Mouse (Mus musculus) liver, embryonic 11.5 days (tissue): ENCODE measurements around the gene Ppp1r16b. TPM values are rescaled to one million over a fixed set of nuclear protein-coding genes. Genes with fewer than 3 reads are reported as not detected.

Experiments used
- ATAC-seq: fragments of 200-750 bp; cut with Nextera tagmentation; replicated peaks from 2 replicates; pipeline ENCODE4 v1.8.0; 2017; ENCODE audit warnings: moderate number of reproducible peaks, mild to moderate bottlenecking, moderate TSS enrichment, moderate library complexity; ENCODE audit not compliant: low FRiP score
- DNase-seq: peaks from one replicate; pipeline ENCODE4 v3.0.0-alpha.2; 2017; ENCODE audit warnings: low spot score
- H3K27ac ChIP-seq: fragments of 300-500 bp; sonication (generic); 2 replicates; pipeline ENCODE4 v1.5.1; 2014; ENCODE audit warnings: mild to moderate bottlenecking, low read depth, low read length, control low read depth
- H3K27me3 ChIP-seq: fragments of 300-500 bp; sonication (generic); replicated peaks from 2 replicates; pipeline ENCODE4 v1.6.1; 2014; ENCODE audit warnings: low read length, mixed read lengths; ENCODE audit not compliant: control insufficient read depth, insufficient read depth
- H3K36me3 ChIP-seq: fragments of 300-500 bp; sonication (generic); 2 replicates; pipeline ENCODE4 v1.6.1; 2014; ENCODE audit warnings: mild to moderate bottlenecking, low read length, moderate library complexity, mixed read lengths; ENCODE audit not compliant: control insufficient read depth, insufficient read depth
- H3K4me1 ChIP-seq: fragments of 300-500 bp; sonication (generic); replicated peaks from 2 replicates; pipeline ENCODE4 v1.6.1; 2014; ENCODE audit warnings: low read length, mixed read lengths; ENCODE audit not compliant: control insufficient read depth, insufficient read depth
- H3K4me2 ChIP-seq: fragments of 300-500 bp; sonication (generic); 2 replicates; pipeline ENCODE4 v1.6.1; 2014; ENCODE audit warnings: mild to moderate bottlenecking, control low read depth, moderate library complexity
- H3K4me3 ChIP-seq: fragments of 300-500 bp; sonication (generic); 2 replicates; pipeline ENCODE4 v1.5.1; 2014; ENCODE audit warnings: low read depth, low read length, control low read depth
- H3K9ac ChIP-seq: fragments of 300-500 bp; sonication (generic); 2 replicates; pipeline ENCODE4 v1.6.1; 2014; ENCODE audit warnings: low read depth, low read length, control low read depth
- H3K9me3 ChIP-seq: fragments of 300-500 bp; sonication (generic); 2 replicates; pipeline ENCODE4 v1.6.1; 2016; ENCODE audit warnings: low read length, inconsistent platforms, mixed read lengths; ENCODE audit not compliant: control insufficient read depth
- WGBS: fragments of 180-500 bp; shearing (Covaris S2); extraction: QIAGEN DNeasy Blood & Tissue Kit; methylation state at CpG from one replicate; pipeline ENCODE4 v1.1.7; 2014; 5-methylcytosine and 5-hydroxymethylcytosine counted together
- polyA plus RNA-seq: library from polyadenylated mRNA; unstranded; fragments of >200 nt; fragmentation: Nextera tagmentation; extraction: Ambion mirVana; gene quantifications from 2 replicates; pipeline ENCODE4 v1.2.1, GENCODE M21; 2014

Ppp1r16b gene
- polyA plus RNA-seq, 1 experiment from 2014 or later: 5.2 TPM

- Histone ChIP-seq H3K36me3 (no peaks in the 10 kb centered on the region), H3K9me3 (no peaks in the 10 kb centered on the region), H3K4me1 (no peaks in the 10 kb centered on the region), H3K4me2 (no peak overlapping the region), H3K27ac (no peak overlapping the region), H3K4me3 (no peak overlapping the region), H3K27me3 (no peaks in the 10 kb centered on the region), H3K9ac (no peak overlapping the region)
- WGBS: 44% methylated on average over 8 of the region's 8 CpGs
- ATAC-seq (no peak), DNase-seq (no peak)
These were observed 24.9 kb downstream of the Ppp1r16b start for GRCm38 (mm10) chr2:158690116-158690515.

DNA sequence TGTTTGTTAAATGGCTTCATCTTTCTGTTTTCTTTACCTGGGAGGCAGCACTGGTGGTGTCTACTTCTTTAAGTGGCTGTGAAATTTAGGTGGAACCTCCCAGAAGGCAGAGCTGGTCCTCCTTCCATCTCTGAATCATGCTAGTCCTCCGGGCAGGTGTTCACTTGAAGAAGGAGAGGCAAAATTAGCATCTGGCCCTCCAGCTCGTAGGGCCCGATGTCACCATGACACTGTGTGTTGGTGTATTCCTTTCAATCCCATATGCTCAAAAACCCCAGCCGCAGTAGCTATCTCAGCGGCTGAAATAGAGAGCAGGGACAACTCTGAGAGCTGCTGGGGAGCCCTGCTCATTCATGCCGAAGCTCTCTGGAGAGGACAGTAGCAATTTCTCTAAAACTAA is 27.0 kb downstream of the Ppp1r16b start:
- Histone ChIP-seq H3K27ac (no peak overlapping the region), H3K36me3 (no peaks in the 10 kb centered on the region), H3K4me1 (no peaks in the 10 kb centered on the region), H3K27me3 (no peaks in the 10 kb centered on the region), H3K4me2 (no peak overlapping the region), H3K4me3 (no peak overlapping the region), H3K9me3 (no peaks in the 10 kb centered on the region), H3K9ac (no peak overlapping the region)
- ATAC-seq (no peak), DNase-seq (no peak)
- WGBS: 88% methylated on average over 6 of the region's 6 CpGs

DNA sequence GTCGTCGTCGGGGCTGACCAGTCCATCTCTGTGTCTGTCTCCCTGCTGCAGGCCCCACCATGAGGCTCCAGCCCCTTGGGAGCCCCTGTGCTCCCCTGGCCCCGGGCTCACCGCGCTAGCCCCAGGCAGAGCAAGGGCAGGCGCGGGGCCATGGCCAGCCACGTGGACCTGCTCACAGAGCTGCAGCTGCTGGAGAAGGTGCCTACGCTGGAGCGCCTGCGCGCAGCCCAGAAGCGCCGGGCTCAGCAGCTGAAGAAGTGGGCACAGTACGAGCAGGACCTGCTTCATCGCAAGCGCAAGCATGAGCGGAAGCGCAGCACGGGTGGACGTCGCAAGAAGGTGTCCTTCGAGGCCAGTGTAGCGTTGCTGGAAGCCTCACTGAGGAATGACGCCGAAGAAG is 30.6 kb downstream of the Ppp1r16b start:
- DNase-seq (no peak), ATAC-seq (no peak)
- Histone ChIP-seq H3K4me1 (no peaks in the 10 kb centered on the region), H3K4me3 (no peak overlapping the region), H3K9me3 (no peaks in the 10 kb centered on the region), H3K27ac (no peak overlapping the region), H3K9ac (no peak overlapping the region), H3K36me3 (no peaks in the 10 kb centered on the region), H3K4me2 (no peak overlapping the region), H3K27me3 (no peaks in the 10 kb centered on the region)
- 86% methylated on average over 27 of the region's 27 CpGs for WGBS

DNA sequence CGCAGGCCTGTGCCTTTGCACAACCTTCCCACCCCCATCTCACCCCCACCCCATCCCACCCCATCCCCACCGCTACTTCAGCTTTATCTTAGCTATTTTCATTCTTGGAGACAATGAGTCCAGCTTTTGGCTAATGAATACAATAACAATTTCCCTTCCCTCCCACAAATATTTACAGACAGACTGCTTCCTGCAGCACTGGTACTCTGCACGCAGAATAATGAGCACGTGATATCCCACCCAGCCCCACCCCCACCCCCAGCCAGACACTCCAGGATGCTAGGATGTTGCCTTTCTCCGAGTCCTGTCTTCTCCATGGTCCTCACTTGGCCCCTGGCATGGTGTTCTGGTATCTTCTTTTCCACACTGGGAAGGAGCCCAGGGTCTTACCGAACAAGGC is 31.3 kb downstream of the Ppp1r16b start:
- no peaks in the 10 kb centered on the region for H3K27me3 ChIP-seq
- no peaks in the 10 kb centered on the region for H3K4me1 ChIP-seq
- no peak overlapping the region for H3K4me3 ChIP-seq
- WGBS: 80% methylated on average over 6 of the region's 6 CpGs
- ATAC-seq (no peak), DNase-seq (no peak)
- H3K9ac ChIP-seq: no peak overlapping the region
- H3K27ac ChIP-seq: no peak overlapping the region
- H3K4me2 ChIP-seq: no peak overlapping the region
- H3K36me3 ChIP-seq: no peaks in the 10 kb centered on the region
- no peaks in the 10 kb centered on the region for H3K9me3 ChIP-seq

GRCm38 (mm10) chr2:158699908-158700307 is 34.7 kb downstream of the Ppp1r16b start:
- DNase-seq (no peak), ATAC-seq (no peak)
- Histone ChIP-seq H3K27me3 (no peaks in the 10 kb centered on the region), H3K27ac (no peak overlapping the region), H3K9me3 (no peaks in the 10 kb centered on the region), H3K36me3 (no peaks in the 10 kb centered on the region), H3K4me3 (no peak overlapping the region), H3K9ac (no peak overlapping the region), H3K4me1 (no peaks in the 10 kb centered on the region), H3K4me2 (no peak overlapping the region)
- WGBS: 85% methylated on average over 6 of the region's 6 CpGs

DNA sequence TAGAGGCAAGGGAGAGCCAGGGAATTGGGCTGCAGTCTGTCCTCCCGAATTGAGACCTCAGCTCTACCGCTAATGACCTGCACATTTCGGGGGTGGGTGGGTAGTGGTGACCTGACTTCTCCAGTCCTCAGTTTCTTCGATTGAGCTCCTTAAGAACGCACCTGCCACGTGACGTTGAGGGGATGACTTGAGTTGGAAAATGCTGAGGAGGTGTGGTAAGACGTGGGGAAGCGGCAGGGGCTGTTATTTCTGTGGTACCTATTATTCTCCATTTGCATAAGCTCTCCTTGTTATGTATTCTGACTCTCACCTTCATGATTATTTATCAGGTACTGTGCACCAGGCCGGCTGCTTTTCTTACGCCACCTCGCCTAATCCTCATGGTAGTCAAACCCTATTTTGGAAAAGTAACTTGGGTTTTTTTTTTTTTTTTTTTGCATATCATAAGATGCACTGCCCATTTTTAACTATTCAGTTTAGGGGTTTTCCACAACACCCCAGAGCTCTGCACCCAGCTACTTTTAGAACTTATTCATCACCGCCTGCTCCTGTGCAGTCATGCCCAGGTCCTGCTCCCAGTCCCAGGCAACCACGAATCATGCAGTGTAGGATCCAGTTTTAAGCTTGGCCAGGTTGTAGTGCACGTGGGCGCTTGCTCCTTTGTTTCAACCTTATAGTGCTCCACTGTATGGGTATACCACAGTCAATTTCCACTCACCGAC is 35.5 kb downstream of the Ppp1r16b start:
- H3K9me3 ChIP-seq: no peaks in the 10 kb centered on the region
- WGBS: 84% methylated on average over 17 of the region's 17 CpGs
- DNase-seq: no peak
- H3K27me3 ChIP-seq: no peaks in the 10 kb centered on the region
- ATAC-seq: no peak
- H3K4me1 ChIP-seq: no peaks in the 10 kb centered on the region
- H3K4me2 ChIP-seq: no peak overlapping the region
- no peak overlapping the region for H3K9ac ChIP-seq
- H3K4me3 ChIP-seq: no peak overlapping the region
- no peak overlapping the region for H3K27ac ChIP-seq
- H3K36me3 ChIP-seq: no peaks in the 10 kb centered on the region

- ATAC-seq: no peak
- Histone ChIP-seq H3K27ac (no peak overlapping the region), H3K4me1 (no peaks in the 10 kb centered on the region), H3K36me3 (no peaks in the 10 kb centered on the region), H3K27me3 (no peaks in the 10 kb centered on the region), H3K9me3 (no peaks in the 10 kb centered on the region), H3K4me2 (no peak overlapping the region), H3K4me3 (no peak overlapping the region), H3K9ac (no peak overlapping the region)
- DNase-seq: no peak
- 90% methylated on average over 9 of the region's 9 CpGs for WGBS
These were observed 36.3 kb downstream of the Ppp1r16b start for GRCm38 (mm10) chr2:158701505-158701904.

DNA sequence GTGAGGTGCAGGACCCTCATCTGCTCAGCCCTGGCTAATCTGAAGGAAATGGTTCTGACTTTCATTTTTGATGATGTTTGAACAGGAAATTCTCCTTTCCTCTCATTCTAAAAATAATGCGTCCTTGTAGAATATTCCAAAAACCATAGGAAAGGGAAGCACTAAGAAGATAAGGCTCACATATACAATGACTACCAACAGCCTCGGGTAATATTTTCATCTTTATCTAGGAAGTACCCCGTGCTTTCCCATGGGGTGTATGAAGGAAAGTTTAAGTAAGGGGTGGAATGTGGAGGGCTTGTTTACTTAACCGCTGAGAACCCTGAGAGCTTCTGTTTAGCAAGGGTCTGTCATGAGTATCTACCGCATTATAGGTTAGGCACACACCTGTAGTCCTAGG is 37.0 kb downstream of the Ppp1r16b start:
- Histone ChIP-seq H3K4me1 (no peaks in the 10 kb centered on the region), H3K4me2 (no peak overlapping the region), H3K36me3 (no peaks in the 10 kb centered on the region), H3K9me3 (no peaks in the 10 kb centered on the region), H3K9ac (no peak overlapping the region), H3K4me3 (no peak overlapping the region), H3K27ac (no peak overlapping the region), H3K27me3 (no peaks in the 10 kb centered on the region)
- ATAC-seq (no peak), DNase-seq (no peak)
- WGBS: 57% methylated on average over 5 of the region's 5 CpGs

DNA sequence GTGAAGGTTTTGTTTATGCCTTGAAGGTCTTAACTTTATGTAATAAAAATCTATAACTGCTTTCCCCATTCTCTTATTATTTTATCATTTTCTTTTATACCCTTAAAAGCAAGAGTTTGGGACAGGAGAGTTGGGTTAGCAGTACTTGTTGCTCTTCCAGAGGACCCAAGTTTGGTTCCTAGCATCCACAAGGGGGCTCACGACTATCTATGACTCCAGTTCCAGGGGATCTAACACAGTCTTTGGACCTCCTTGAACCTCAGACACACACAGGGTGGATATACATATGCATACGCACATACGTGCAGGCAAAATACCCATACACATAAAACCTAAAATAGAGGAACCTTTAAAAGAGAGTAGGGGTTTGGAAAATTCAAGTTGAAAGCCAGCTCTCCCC is 39.5 kb downstream of the Ppp1r16b start:
- Histone ChIP-seq H3K9me3 (no peaks in the 10 kb centered on the region), H3K4me1 (no peaks in the 10 kb centered on the region), H3K36me3 (no peaks in the 10 kb centered on the region), H3K9ac (no peak overlapping the region), H3K4me3 (no peak overlapping the region), H3K27me3 (no peaks in the 10 kb centered on the region), H3K4me2 (no peak overlapping the region), H3K27ac (no peak overlapping the region)
- no peak for ATAC-seq
- no peak for DNase-seq
- 71% methylated on average over 3 of the region's 3 CpGs for whole genome bisulfite sequencing
